Mouse (Mus musculus) brain, adult 2 months (tissue): Measurements from ENCODE around the gene Pacrg.

Experiments used
- DNase-seq: peaks from one replicate; pipeline ENCODE4 v3.0.0; 2011; ENCODE audit warnings: low read depth, low spot score

Pacrg gene

DNA sequence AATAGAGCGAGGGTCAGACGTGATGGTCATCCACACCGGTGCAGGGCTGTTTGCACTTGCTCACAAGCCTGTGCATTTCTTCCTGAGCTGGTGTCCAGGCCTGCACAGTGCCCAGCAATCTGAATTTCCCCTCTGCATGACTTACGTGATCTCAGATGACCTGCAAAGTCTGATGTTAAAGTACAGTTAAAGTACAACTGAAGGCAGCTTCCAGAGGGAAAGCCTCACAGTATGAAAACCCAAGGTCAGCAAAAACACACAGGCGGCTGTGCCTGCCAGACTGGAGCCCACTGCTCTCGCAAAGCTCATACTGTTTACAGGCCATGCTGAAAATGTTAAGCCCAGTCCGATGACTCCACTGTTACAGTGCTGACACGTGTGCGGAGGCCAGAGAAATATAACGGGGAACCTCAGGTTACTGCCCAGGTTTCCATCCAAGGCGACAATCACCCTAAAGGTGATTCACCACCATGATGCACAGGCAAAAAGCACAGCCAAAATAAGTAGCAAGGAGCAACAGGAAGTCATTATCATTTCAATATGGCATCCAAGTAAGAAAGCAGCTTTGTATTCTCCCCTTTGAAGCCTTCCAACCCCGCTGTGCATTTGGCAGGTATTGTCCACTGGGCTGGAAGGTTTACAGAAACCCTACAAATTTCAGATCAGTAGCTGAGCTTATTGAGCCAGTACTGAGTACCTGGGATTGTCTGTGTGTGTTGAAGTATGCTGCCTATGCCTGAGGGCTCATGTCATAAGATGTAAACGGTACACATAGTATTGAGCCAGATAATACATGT lies 213.6 kb downstream of the Pacrg start:
- peak; percentile 27 for DNase-seq

DNA sequence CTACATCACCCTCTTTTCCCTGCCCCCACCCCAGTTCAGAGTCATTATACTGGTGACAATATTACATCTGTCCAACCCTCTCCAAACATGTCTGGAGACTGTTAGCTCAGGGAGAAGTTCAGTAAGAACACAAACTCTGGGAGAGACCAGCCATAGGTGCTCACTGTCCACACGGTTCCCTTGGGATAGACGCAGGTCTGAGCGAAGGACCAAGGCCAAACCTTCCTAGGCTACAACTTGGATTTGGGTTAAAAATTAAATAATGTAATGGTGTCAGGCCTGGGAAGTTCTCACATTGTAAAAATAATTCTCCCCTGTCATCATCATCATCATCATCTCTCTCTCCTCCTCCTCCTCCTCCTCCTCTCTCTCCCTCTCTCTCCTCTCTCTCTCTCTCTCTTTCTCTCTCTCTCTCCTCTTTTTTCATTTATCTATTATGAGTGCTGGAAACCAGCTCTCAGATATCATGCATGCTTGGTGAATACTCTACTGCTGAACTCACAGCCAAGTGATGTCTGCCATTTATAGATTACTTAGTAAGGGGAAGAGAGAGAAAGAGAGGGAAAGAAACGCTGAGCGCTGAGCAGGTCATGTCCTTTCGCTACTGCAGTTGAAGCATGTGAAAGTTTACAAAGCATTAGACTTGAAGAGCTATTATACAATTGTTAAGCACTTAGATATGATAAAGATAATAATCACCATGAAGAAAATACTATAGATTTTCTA lies 215.2 kb downstream of the Pacrg start:
- DNase-seq: no peak

DNA sequence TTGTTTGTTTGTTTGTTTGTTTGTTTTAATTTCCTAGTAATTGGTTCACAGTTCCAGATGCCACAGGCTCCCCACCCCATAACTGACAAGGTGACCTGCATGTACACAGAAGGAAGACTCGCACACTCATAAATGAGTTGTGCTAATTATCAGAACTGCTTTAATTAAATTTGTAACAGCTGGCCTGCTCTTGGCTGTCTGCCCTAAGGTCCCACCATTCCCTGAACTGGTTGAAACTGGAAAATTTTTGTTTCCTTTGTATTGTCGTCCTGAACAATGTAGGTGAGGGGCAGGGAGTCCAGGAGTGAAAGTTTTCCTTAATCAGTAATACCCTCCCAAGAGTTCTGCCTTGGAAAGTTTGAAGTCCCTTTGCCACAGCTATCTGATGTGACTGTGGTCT lies 219.5 kb downstream of the Pacrg start:
- no peak for DNase-seq

DNA sequence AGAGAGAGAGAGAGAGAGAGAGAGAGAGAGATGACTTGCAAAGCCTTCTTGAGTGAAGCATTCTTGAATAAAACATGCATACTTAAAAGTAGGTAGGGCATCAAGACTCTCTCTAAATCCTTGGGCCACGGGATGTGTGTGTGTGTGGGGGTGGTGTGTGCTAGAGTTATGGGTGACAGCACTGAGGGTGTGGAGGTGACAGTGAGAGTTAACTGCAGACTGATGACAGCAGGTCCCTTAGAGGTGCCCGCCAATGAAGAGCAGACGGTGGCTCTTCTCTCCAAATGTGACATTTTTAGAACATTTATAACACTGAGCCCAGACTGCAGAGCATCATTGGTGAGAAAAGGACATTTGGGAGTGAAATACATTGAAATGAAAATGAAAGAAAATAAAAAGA lies 220.2 kb downstream of the Pacrg start:
- DNase-seq: peak; percentile 83

DNA sequence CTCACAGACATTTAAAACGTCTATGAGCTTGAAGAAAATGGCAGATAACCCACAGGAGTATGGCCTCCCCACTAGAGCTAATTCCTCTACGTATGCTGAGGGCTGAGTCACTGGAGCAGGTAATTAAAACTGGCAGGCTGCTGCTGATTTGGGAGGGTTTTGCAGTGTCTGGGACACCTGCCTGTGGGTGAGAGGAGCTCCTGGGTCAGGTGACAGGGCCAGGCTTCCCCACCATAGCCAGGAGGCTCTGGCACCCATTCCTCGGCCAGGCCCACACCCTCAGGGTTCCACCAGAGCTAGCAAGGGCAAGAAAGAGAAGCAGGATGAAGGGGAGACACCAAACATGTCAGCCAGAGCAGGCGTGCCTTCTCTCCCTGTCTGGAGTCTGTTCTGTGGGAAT lies 222.5 kb downstream of the Pacrg start:
- DNase-seq: peak; percentile 86

DNA sequence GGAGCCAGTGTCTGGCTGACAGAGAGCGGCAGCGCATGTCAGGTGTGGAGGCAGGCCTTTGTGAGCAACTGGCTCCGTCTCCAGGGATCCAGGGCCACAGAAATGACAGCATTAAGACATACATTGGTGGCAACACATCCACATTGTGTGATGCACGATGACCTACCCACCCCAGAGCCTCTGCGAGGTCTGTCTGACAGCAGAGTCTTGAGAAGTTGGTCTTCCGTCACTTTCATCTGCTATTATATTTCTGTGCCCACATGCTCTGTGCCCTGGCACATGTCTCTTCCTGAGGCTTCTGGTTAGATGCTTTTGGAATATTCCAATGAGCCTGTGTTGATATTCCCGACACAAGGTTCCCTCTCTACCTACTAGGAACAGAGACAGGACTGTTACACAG lies 224.5 kb downstream of the Pacrg start:
- no peak for DNase-seq

DNA sequence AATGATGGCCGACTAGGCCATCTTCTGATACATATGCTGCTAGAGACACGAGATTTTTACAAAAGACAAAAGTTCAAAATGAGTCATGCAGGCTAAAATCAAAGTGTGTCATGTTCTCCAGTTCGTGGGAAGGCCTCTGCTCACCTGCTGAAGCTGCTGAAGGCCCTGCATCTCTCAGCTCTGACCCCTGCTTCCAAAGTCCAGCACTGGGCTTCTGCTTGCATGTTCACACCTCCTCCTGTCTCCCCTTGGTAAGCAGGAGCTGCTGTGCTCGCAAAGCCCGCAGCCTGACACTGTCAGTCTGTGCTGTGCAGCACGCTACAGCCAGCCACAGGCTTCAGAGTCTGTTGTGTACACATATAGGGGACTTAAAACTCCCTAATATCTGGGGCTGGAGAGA lies 225.4 kb downstream of the Pacrg start:
- DNase-seq: no peak

DNA sequence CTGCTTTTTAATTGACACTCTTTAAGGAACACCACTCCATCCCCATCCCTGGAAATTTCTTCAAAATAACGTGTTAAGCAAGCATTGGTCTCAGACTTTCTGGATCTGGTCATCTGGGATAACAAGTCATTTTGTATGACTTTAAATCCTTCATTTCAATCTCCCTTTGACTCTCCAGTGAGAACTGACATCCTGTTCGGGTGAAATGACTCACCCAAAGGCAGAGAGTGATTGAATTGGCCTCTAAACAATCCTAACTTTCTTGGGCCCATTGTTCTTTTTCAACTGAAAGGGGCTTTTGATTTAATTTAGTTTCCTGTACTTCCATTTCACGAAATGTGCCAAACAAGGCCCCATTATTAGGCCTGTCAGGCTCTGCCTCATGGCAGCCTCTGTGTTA lies 228.5 kb downstream of the Pacrg start:
- DNase-seq: peak; percentile 56

DNA sequence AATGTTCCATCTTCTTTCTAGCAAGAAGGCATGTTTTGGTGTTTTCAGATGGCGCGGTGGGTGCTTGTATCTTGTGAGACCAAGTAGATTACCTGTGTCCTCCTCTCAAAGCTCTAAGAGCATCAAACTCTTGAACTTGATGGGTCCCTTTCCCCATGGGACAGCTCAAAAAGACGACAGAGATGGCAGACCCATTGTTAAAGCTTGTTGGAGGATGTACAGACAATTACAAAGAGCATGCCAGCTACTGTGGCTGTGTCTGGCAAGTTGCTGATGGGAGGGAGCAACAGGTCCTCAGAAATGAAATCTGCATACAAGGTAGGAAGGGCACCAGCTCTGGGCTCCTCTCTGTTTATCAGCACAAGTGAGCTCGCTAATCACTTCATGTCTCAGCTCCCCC lies 232.0 kb downstream of the Pacrg start:
- no peak for DNase-seq

DNA sequence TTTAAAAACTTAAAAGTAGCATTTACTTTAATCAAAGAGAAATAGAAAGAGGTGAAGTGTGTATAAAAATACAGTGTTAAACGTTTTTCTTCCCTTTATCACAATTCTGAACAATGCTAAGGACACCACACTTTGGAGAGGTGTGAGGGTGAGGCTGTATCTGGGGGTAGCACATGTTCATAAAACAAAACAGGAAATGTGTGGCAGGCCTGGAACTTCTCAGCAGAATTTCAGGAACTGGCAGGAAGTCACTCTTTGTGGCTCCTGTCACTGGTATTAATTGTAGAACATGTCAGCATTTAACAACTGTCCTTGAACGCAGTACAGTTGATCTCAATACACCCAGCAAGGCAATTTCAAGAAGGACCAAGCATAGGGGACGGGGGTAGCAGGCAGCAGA lies 234.0 kb downstream of the Pacrg start:
- DNase-seq: no peak

DNA sequence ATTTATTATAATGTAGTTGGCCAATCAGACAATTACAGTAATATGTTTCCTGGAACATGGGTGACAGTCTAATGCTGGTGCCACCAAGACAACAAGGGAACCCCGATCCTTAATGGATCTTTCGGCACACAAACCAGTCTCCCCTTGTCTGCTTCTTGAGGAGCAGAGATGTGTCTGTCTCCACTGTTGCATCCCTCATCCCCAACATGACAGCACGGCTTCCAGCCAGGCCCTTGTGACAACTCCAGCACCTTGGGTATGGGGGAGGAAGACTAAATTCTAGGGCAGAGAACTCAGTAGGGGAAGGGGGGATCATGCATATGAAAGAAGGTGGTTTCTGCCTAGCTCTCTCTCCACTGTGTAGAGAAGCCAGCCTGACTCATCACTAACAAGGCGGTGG lies 242.4 kb downstream of the Pacrg start:
- DNase-seq: no peak

DNA sequence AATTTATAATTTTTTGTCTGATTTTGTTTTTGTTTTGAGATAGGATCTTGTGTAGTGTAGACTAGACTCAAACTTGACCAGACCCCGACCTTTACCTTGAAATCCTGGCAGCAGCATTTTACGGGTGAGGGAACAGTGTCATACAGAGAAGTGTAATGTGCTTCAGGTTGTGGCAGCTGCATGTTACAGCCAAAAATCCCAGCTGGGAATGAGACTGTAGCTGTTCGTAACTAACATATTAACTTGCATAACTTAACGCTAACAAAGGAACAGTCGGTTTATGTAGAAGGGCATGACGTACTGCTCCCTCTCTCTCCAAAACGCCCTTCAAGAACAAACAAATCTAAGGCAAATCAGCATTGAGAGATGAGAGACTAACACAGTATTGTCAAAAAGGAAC lies 250.5 kb downstream of the Pacrg start:
- no peak for DNase-seq

DNA sequence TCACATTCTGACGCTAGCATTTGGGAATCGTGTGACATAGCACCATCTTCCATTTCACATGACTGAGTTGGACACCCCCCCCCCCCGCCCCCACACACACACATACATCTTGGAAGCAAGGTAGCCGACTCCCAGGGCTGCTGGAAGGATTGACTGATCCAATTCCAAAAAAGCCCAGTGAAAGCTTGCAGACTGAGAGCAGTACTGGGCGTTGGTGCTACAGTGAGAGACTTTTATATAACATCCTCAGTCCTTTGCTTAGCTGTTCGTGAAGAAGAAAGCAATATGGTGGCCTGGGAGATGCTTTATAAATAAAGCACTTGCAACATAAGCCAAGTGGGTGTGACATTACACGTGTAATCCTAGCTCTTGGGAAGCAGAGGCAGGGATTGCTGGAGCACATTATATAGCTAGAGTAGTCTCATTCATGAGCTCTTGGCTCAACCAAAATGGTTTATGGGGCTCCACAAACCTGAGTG lies 251.2 kb downstream of the Pacrg start:
- peak; percentile 61 for DNase-seq

DNA sequence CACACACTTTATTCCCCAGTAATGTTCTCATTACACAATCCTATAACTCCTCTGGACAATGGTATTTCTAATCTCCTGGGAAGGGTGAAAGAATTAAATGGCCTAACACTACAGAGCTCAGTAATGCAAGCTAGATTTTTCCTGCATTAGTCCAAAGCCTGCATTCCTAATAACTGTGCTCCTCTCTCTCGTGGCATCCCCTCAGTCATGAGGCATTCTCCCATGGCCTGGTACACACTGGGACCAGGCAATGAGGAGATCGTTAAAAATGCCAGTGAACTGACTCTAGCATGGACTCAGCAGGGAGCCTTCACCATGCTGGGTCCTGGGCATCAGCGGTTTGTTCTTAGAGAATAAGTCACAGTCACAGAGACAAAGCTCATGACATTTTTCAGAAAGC lies 256.8 kb downstream of the Pacrg start:
- DNase-seq: no peak

DNA sequence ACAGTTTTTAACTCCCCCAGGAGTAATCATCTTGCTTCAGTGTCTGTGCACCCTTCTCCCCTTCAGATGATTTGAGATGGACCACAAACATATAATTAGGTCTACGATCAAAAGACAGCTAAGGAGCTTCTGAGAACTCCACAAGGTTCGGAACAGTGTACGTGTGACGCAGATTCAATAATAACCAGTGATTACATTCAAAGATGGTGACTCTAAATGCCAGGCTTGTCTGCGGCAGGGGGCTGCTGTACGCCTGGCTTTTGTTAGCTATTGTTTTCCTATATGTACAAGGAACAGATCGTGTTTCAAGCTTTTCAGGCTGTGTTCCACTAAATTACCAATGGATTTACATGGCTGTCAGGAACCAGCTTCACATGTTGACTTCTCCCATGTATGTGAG lies 264.8 kb downstream of the Pacrg start:
- peak; percentile 61 for DNase-seq

DNA sequence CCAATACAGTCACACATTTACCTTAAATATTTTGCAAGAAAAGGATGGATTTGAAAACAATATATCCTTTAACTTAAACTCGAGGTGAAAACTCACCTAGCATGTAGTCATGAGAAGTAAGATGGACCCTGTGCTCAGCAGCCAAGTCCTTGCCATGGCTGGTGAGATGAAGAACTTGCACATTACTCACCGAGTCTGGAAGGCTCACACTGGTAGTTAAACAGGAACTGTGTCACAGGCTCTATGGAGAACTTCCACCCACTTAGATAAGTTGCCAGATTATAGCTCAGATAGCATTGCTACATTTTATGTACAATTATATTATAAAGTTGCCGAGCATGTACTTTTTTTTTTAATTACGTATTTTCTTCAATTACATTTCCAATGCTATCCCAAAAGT lies 267.7 kb downstream of the Pacrg start:
- DNase-seq: peak; percentile 57

DNA sequence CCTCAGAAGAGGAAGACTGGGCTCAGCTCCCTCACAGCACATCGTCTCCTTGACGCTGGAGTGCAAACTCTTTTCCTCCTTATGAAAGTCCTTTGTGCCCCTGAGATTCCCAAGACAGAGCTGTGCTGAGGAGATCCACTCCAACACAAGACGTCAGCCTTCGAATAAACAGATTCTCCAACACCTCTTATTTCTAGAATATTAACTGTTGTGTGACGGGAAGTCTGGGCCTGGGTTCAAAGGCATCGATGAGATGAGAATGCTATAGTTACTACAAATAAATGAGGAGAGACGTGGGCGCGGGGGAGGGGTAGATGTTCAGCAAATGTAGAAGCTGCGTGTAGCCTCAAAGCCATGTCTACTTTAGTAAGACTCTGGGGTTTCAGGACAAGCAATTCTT lies 270.8 kb downstream of the Pacrg start:
- DNase-seq: no peak

DNA sequence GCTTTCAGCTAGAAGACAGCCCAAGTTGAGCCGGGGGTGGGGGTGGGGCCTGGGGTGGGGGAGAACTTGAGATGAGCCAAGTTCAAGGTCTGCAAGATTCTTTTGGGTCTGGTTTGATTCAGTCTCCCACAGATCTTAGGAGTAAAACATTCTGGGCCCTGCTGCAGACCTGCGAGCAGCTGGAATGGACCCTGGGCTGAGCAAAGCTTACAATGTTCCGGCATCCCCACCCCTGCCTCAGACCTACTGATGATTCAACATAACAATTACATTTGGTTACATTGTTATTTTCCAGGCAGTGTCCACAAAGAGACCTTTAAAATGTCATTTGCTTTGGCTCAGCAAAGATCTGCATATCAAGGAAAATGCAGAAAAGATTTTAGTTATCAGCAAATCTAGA lies 272.7 kb downstream of the Pacrg start:
- no peak for DNase-seq

DNA sequence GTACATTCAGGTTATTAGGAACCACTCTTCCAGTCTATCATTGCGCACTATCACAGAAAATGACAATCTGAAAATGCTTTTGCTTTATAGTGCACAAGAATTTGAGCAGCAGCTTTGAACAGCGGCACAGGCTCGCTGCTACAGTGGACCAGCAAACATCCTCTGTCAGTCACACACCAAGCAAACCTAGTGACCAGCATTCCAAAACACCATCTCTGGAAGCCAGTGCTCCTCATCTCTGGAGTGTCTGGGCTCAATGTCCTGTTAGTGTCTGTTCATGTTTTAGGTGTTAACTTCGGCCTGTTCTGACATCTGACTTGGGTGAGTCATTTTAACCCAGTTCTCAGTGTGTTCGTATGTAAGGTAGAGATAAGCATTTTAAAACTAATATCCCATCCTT lies 275.9 kb downstream of the Pacrg start:
- no peak for DNase-seq

DNA sequence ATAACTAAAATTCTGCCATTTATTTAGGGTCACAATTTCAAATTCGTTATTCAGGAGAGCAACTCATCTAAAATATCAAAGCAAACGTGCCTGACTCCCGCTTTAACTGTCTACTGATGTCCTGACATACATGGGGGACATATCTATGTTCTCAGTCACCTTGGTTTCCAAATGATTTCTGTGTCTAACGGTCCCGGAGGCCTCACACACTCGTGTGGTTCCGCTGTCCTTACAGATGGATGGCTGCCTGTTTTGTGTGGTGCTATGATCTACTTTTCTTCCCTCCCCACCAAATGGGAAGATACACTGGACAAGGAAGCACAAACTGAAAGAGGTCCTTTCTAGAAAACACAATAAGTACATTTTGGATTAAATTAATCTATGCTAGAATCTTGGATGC lies 277.2 kb downstream of the Pacrg start:
- DNase-seq: no peak

DNA sequence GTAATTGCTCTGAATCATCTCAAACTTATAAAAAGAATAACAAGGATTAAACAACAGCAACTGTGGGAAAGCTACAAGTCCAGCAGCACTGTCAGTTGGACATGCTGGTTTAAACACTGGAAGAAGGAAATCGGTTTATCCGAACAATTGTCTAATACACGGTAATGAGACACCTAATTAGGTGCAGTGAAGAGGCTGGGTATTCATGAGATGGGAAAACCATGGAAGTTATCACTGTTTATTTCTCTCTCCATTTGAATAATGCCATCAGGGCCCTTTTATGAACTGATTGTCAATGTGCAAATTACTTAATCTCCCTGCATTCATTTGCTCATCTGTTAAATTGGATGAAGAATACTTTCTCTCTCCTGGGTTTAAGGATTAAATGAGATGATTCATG lies 280.1 kb downstream of the Pacrg start:
- DNase-seq: no peak

DNA sequence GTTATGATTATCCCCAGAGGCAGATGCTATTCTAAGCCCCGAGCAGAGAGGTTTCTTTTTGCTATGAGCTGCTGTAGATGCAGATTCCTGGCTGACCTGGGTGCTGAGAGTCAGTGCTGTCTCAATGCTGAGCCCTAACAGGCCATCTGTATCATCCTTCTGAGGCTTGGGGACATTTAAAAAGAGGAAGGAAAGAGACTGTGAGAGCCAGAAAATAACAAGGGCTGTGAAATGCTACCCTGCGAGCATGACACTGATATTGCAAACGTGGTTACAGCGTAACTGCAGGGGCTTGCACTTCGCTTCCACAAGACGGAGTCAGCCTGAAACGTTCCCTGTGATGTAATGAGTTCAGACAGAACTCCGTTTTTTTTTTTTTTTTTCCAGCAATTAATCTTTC lies 281.4 kb downstream of the Pacrg start:
- DNase-seq: no peak
